Mouse (Mus musculus): ENCODE data around the gene Mdfi.

Gene Mdfi

DNA sequence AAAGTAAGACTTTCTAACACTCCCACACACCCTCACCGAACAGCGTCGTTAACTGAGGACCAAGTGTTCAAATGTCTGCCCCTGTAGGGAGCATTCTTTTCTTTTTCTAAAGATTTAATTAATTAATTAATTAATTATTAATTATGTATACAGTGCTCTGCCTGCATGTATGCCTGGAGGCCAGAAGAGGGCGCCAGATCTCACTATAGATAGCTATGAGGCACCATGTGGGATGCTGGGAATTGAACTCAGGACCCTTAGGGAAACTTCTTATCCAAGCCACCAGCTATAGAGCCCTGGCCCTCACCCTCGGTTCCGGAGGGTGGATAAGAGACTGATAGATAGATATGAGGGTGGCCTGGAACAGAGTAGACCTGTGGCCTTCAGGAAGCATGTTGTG is 13.5 kb upstream of the Mdfi start:
- no peak for DNase-seq (ENCODE audit: low read depth, low spot score)

DNA sequence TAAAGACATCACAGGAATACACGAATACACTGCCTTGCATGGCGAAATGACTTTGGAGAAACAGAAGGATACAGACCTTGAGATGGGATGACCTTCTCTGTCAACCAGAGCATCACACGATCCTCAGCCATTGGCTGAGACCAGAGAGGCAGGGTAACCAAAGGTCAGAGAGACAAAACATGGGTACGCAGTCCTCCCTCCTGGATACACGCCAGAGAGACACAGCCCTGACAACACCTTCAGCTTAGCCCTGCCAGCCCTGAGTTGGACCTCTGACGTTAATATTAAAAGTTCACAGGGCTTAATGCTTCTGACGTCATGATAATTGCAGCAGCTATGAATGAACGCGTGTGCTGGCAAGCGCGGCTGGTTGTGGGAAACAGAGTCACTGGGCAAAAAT is 11.1 kb upstream of the Mdfi start:
- no peak for DNase-seq (ENCODE audit: low read depth, low spot score)

DNA sequence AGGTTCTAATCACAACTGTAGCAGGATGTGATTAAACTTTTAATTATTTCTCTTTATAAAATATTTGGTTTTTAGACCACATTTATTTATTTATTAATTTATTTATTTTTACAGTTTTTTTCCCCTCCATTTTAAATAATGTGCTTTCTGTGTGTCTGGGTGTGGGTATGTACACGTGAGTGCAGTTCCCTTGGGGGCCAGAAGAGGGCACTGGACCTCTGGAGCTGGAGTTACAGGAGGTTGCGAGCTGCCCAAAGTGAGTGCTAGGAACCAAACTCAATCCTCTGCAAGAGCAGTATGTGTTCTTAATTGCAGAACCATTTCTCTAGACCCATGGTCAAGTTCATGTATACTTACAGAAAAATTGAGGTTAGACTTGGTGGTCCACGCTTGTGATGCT is 9.0 kb upstream of the Mdfi start:
- DNase-seq (ENCODE audit: low read depth, low spot score), result no peak

DNA sequence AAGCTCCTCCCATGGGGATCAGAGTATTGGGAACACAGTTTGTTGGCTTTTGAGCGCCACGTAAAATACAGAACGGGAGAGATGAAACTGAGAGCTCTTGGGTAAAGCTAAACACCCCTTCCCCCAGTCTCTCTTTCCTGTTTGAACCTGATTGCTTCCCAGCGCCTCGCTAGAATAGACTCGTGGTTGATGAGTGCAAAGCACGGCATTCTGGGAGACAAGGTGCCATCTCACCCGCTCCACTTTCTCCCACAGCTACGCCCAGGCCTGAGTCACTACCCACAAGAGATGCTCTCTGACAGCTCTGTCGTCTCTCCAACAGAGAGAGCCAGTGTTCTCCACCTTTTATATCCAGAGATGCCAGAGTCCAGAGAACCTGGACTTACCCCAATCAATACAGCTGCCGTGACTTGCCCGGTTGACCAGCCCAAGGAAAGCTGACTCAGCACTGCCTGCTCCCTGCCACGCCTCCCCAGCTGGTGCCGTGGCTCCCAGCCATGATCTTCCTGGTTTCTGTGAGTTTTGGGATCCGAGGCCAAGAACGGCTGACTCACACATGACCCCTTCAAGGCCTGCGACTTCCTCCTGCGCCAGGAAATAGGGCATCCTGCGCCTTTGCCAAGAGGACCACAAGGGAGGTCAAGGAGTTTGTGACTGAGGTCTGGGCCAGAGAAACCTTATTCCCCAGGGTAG is 7.6 kb upstream of the Mdfi start:
- no peak for DNase-seq (ENCODE audit: low read depth, low spot score)

DNA sequence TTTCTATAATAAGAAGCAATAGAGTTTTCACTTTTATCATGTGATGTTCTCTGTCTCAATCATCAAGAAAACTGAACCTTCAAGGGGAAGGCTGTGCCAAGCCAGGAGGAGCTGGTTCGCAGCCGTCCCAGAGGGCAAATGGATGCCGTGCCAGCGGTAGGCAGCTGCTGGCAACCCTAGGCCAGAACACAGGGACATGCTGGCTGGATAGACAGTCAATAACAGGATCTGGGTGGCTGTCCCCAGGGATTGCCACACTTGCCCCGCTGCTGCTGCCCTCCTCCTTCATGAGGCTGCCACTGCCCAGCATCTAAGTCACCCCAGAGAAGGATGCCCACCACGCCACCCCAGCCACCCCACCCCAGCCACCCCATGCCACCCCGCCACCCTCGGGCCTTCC is 7.0 kb upstream of the Mdfi start:
- DNase-seq (ENCODE audit: low read depth, low spot score), result no peak

DNA sequence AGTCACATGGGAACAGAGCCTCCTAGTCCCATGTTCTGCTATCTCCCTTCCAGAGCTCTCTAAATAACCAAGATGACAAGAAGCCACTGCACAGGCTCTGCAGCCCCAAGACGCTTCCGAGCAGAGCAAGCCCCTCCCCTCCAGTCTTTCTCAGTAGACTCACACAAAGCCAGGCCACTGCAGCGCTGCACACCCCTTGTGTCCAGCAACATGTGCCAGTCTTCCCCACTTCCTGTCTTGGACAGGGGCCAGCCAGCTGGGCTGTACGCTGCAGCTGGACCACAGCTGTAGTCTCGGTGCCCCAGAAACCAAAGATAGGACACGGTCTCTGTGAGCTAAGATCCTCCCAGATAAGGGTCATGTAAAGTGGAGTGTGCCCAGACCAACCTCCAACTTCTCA is 3.3 kb upstream of the Mdfi start:
- DNase-seq (ENCODE audit: low read depth, low spot score), result no peak

DNA sequence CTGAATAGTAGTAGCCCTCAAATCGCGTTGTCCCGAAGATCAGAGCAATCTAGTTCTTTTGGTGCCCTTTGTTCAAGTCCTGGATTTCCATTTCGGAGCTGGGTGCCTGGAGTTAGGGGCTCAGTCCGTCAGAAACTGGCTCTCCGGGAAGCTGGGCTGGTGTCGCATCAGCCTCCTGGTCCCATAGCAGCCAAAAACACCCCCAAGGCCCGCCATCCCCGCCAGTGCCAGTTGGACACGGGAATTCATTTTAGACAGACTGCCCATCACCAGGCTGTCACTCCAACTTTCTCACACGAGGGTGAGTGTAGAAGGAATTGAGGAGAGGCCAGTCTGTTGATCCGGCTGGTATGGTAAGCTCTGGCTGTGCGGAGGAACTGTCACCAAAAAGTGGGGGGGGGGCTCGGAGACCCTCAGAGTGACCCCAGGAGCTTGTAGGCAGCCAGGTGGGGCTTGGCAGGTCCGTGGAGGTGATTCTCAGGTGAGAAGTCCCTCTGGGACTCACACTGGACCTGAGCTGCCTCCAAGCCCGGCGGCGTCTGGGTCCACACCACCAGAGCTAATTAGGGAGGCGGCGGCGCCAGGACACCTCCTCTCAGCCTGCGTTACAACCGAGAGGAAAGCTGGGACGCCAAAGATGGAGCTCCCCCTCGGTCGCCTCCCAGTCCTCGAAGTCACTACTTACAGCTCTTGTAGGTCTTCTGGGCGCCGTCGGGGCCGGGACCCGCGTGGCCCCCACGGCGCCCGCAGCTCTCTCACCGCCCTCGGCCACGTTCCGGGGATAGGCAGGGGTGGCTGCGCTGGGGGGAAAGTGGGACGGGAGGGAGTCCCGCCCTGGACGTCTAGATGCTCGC is 636 bp downstream of the Mdfi start:
- no peak for DNase-seq (ENCODE audit: low read depth, low spot score)

DNA sequence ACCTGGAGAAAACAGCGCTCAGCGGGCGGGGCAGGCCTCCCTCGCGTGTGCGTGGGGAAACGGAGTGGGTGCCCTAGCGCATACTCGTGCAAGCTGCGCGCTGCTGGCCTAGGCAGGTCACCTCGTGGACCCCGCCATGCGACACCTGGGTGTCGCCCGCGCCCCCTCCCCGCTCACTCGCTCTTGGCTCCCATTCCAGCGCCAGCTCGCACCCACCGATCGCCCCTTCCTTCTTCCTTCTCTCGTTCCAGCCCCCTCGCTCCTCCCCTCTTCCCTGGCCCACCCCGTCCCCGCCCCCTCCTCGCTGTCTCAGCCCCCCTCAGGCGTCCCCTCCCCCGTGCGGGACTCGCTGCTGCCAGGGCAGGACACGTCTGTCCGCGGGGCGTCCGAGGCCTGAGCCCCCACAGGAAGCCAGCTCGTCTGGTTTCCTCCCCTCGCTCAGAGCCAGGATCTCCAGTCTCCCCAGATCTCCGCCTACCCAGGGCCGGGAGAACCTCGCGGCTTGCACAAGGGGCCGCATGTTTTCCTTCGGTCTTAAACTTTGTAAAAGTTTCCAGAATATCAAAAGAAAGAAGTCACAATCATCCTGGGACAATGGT is 1.4 kb downstream of the Mdfi start:
- DNase-seq (ENCODE audit: low read depth, low spot score), result peak; percentile 85

DNA sequence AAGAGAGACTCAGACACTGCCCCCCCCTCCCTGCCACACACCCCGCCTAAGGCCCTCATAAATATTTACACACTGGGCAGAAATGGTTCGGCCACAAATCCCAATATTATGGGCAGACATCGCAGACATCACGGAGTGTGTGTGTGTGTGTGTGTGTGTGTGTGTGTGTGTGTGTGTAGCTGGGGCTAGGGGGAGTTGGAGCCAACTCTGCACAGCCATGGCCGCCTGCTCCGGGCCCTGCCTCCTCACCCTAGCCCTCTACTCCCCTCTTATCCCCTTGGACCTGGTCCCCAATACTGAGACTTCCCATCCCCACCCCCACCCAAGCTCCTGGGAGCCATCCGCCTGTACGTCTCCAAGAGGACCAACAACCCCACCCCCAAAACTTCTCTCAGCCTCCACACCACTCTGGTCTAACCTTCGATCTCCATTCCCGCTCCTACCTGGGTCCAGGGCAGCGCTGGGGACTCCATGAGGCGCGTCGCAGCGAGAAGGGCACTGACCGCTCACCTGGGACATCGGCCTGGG is 1.9 kb downstream of the Mdfi start:
- no peak for DNase-seq (ENCODE audit: low read depth, low spot score)

DNA sequence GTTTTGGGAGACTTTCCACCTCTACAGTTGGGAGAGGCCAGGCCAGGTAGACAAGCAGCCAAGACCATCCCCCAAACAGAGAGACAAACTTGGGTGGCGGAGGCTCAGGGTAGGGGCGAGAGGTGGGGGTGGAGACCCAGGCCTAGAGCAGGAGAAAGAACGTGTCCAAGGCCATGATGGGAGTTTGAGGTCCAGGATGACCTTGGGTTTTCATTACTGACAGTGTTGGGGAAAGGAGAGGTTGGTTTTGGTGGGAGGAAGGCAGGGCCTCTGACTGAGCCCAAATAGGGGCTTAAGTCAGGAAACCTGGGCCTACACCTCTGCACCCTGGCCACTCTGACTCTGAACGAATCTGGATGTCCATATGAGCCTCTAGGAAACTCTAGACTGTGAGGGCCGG is 2.7 kb downstream of the Mdfi start:
- no peak for DNase-seq (ENCODE audit: low read depth, low spot score)

DNA sequence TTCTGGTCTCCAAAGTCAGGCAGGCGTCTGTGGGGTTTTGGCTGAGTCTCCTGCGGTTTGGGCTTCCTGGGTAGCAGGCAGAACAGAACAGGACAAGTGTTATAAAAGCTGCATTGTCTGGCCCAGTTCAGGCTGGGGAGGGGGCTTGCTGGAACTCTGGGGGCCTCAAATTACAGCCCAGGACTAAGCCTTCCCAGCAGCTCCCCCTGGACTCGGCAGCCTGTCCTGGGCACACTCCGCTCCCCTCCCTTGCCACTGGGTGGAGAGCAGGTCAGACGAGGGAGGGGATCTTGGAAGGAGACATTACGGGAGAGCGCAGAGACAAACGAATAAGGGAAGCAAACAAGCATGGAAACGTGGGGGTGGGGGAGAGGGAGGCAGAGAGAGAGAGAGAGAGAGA is 3.3 kb downstream of the Mdfi start:
- no peak for DNase-seq (ENCODE audit: low read depth, low spot score)

DNA sequence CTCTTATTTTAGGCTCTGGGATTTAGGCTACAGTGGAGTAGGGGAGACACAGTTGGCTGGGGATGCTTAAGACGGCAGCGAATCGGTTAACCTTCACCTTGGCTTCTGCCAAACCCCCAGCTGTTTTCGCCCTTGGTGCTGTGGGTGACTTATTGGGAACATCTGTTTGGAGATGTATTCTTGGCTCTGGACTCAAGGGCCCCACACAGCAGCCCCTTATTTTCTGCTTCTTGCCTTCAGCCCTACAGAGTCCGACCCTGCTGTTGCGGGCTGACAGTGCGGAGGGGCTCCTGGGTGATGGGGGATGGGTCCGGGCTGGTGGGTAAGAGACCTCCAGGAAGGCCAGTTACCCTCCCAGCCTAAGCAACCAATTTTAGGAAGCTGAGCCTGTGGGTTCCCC is 13.2 kb downstream of the Mdfi start:
- DNase-seq (ENCODE audit: low read depth, low spot score), result no peak

DNA sequence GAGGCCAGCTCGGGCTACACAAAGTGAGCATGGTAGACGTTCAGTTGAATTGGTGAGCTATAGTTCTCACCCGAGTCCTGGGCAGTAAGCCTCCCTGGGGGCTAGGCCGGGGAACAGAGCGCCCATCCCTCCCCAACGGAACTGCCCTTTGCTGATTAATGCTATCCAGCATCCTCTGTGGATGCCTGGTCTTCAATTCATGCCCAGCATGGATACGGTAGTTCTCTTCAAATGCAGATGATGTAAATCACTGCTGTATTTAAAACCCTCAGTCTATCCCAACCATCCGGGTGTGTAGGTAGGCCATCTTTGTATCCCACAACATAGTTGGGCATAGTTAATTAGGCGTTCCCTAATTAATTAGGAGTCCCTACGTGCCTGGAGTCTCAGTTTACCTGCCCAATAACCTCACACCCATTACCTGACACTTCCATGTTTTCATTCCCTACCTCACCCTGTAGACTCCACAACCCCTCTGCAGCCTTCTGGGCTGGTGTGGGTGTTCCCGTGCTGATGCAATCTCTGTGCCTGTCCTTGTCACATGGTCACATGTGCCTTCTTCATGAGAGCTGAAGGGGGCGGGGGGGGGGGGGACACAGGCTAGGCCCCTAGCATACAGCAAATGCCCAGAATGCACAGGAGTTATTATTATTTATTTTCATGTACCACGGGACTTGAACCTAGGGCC is 16.3 kb downstream of the Mdfi start:
- no peak for DNase-seq (ENCODE audit: low read depth, low spot score)

DNA sequence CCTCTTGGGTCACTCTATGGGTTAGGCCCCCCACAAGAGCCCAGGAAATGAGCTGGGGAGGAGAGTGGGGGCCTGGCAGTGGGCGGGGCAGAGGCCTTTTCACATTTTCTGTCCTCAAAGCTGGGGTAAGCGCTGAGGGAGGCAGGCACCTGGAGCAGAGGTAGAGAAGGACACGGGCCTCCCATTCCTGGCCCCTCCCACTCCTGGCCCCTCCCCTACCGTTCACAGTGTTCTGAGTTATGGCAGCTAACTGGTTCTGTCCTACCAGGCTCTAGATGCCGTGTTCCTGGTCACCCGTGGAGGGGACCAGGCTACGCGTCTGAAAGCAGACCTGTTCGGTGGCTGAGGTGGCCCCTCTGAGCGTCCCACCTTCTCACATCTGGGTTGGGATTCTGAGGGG is 19.0 kb downstream of the Mdfi start:
- no peak for DNase-seq (ENCODE audit: low read depth, low spot score)

DNA sequence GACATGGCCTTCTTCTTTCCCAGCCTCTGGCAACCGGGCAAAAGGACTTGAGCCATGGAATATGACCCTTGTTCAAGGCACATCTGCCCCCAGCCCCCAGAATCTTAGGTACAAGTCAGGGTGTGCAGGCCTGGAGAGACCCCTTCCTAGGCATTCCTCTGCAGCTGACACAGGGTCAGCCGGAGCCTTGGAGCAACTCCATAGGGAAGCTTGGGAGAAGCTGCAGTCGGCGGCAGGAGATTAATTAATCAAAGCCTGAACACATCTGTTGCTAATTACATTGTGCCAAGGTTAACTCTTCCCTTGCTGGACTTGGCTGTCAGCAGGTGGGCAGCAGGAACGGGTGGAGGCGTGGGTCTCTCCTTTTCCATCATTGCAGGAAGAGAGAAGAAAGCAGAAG is 20.0 kb downstream of the Mdfi start:
- peak; percentile 63 for DNase-seq (ENCODE audit: low read depth, low spot score)

DNA sequence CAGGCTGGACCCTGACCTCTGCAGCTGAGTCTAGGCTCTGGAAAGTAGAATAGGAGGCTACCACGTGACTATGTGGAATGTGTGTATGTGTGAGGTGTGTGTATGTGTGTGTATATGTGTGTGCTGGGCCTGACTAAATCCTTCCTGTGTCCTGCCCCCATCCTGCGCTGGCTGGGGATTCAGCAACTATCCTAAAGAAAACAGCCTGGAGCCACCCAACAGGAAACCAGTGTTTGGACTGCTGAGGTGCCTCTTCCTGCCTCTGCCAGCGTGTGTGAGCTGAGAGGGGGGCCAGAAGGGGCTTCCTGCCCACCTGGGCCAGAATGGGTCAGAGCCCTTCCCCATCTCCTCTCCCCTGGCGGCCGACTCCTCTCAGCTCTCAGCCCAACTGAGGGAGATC is 20.9 kb downstream of the Mdfi start:
- no peak for DNase-seq (ENCODE audit: low read depth, low spot score)

DNA sequence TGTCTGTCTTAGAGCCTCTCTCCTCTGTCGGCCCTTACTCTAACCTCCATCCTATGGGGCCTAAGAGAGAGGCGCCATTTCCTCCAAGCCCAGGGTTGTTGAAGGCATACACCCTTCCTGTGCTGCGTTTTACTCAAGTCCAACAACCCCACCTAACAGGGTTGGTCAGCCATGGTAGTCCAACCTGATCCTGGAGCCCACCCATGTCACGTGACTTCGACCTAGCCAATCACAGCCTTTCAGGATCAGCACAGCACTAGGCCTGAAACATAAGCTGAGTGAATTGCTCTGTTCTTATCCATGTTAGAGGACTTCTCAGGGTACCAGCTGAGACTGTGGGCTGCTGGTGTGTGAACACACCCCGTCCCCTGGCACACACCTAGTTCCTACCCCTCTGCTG is 22.3 kb downstream of the Mdfi start:
- DNase-seq (ENCODE audit: low read depth, low spot score), result no peak

DNA sequence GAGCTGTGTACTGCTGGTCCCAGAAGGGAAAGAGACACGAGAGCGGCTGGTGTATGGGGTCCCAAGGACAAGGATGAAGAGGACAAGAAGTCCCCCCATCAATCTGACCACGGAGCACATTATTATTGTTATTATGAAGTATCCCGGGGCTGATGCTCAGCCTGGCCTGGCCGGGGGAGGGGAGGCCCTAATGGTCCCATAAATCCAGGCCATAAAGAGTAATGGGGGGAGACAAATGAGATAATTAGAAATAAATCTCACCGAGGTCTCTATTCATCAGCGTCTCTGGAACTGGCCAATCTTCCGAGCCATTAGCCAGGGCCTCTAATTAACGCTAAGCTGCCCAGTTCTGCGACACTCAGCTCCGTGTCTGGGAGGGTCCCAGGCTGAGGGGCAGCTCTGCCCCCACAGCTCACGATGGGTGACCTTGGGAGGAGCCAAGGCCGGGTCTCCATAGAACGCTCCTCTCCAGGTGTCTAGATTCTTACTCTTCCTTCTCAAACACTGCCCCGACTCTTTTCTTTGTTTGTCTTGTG is 23.2 kb downstream of the Mdfi start:
- DNase-seq (ENCODE audit: low read depth, low spot score), result no peak

DNA sequence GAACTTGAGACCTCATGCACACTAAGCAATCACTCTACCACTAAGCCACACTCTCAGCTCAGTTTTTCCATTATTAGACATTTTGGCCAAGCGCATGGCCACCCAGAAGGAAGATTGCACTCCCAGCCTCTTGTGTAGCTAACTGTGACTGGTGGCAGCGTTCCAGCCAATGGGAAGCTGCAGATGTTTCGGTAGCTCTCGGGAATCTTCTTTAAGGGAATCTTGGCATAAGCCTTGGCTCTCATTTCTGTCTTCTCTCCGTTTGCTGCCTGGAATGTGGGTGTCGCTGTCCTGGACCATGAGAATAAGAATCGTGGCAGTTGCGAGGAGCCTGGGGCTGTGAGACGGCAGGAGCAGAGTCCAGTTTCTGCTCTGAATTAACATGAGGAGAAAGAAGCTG is 28.3 kb downstream of the Mdfi start:
- no peak for DNase-seq (ENCODE audit: low read depth, low spot score)

DNA sequence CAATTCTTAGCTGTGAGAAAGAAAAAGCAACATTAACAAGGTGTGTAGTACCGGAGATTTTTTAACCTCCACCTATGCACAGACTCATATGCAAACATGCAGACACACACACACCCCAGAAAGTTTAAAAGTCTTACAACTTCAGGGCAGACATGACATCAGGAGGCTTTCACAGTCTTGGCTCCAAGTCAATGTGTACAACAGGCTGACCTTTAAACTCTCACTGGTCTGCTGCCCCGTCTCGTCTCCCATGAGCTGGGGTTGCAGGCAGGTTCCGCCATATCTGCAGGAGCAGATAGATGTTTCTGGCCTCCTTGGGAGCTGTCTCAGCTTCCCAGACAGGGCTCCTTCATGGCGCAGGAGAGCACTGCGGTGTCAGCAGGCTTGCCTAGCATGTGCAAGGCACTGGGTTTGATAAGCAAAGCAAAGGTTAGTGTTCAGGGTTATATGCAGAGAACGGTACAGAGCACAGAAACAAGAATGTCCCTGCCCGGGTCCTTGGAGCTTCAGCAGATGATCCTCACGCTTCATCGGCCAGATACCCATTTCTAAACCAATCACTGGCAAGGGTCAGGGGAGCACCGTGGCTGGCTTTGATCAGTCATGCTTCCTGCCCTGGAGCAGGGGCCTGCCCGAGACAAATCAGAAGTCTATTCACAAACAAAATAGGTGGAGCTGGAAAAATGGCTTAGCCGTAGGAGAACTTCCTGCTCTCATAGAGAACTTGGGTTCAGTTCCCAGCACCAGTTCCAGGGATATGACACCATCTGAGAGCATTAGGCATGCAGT is 29.2 kb downstream of the Mdfi start:
- no peak for DNase-seq (ENCODE audit: low read depth, low spot score)

DNA sequence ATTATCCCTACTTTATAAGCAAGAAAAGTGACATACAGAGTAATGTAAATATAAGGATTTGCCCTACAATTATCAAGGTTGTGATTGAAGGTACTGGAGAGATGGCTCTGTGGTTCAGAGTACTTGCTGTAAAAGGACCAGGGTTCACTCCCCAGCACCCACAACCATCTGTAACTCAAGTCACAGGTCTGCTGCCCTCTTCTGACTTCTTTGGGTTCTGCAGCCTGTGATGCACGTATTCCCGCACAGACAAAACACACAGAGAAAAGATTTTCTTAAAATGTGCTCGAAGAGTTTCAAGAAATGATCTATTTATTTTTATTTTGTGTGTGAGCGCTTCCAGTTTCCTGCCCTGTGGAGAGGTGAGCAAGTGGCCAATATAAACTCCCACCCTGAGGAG is 30.8 kb downstream of the Mdfi start:
- no peak for DNase-seq (ENCODE audit: low read depth, low spot score)

All from mesoderm, embryonic 11.5 days (tissue).